ENCODE assay signal across 8 mouse cellular contexts in genomic region chr12:25093241-25093774, GRCm38 (mm10). TPM values are rescaled to one million over a fixed set of nuclear protein-coding genes. Genes with fewer than 3 reads are reported as not detected.
DNase-seq lines count a peak whose midpoint lies in the region; ATAC-seq and TF ChIP-seq lines count a peak whose summit lies in the region.

No protein-coding gene starts in this region.

- WGBS in stomach, postnatal 0 days = 26% methylated on average over 11 of the region's 11 CpGs

- peak overlapping the region; percentile 73 for H3K4me2 ChIP-seq in stomach, postnatal 0 days (replicated peaks; ENCODE audit: low read depth)

- H3K27ac ChIP-seq in embryonic fibroblast, embryonic 13.5 days (ENCODE audit: insufficient read depth, low read length) = no peak overlapping the region
- peak overlapping the region; percentile 40; the same call in 1 of the 2 replicates for H3K27ac ChIP-seq in stomach, postnatal 0 days (replicated peaks)

- ATAC-seq in stomach, postnatal 0 days (ENCODE audit: low FRiP score, low TSS enrichment) = no peak

- H3K36me3 ChIP-seq in stomach, postnatal 0 days (ENCODE audit: control insufficient read depth, insufficient read depth, low read length) = no peaks in the 10 kb centered on the region

- H3K9me3 ChIP-seq in stomach, postnatal 0 days (ENCODE audit: control insufficient read depth, low read length) = no peaks in the 10 kb centered on the region

- no peak for TF ChIP-seq EP300 in stomach, postnatal 0 days (optimal IDR thresholded peaks at IDR 0.05)

- peak; percentile 8 to 27 for DNase-seq in cerebellum, adult 18-20 months
- DNase-seq in cerebellum, postnatal 4 days (ENCODE audit: low spot score in 2 of 2) = no peak
- DNase-seq in CD4-positive helper T cell, adult 2 months (ENCODE audit: low read depth, low spot score) = peak; percentile 64
- peak; percentile 78 to 79 for DNase-seq in kidney, adult 8-10 months
- DNase-seq in lung, postnatal 36 days = peak; percentile 56
- DNase-seq in stomach, postnatal 0 days (ENCODE audit: low spot score) = no peak
- DNase-seq in Muller cell, postnatal 12 days (ENCODE audit: inconsistent ontology term) = no peak

- H3K27me3 ChIP-seq in stomach, postnatal 0 days (ENCODE audit: control insufficient read depth, insufficient read depth, low read length) = no peaks in the 10 kb centered on the region

- H3K4me1 ChIP-seq in embryonic fibroblast, embryonic 13.5 days (ENCODE audit: control insufficient read depth, insufficient read depth, low read length) = no peaks in the 10 kb centered on the region
- H3K4me1 ChIP-seq in stomach, postnatal 0 days (replicated peaks; ENCODE audit: control insufficient read depth, insufficient read depth) = peaks cover 9% of the 10 kb centered on the region; the same call in 1 of the 2 replicates

- no peak for TF ChIP-seq POLR2A in embryonic fibroblast, embryonic 13.5 days (IDR thresholded peaks at IDR 0.05; ENCODE audit: low read depth, low read length)

- TF ChIP-seq CTCF in embryonic fibroblast, embryonic 13.5 days (IDR thresholded peaks at IDR 0.05; ENCODE audit: borderline replicate concordance, insufficient read depth, low read length) = no peak
- no peak for TF ChIP-seq CTCF in stomach, postnatal 0 days (IDR thresholded peaks at IDR 0.05; ENCODE audit: low read depth)

- H3K4me3 ChIP-seq in embryonic fibroblast, embryonic 13.5 days (ENCODE audit: insufficient read depth, low read length) = peak overlapping the region; percentile 30; the same call in 1 of the 2 replicates
- peak overlapping the region; percentile 36 for H3K4me3 ChIP-seq in stomach, postnatal 0 days (ENCODE audit: low read depth, low read length)

- peak overlapping the region; percentile 38 for H3K9ac ChIP-seq in stomach, postnatal 0 days (ENCODE audit: low read length)

RNA-seq across cellular contexts. Expression of gene Id2, which starts 3.6 kb away (rescaled TPM):
- polyA plus RNA-seq in embryonic fibroblast, embryonic 13.5 days (2011; ENCODE audit: insufficient read length, low read depth, missing spikeins) = 40.5 and 73.0 TPM in 2 replicates
- polyA plus RNA-seq in stomach, postnatal 0 days (2015; fragmentation: Nextera tagmentation; extraction: Ambion mirVana) = 315 and 330 TPM in 2 replicates

Comparison
In these comparisons a context has a peak if more than half of its experiments do, and no peak if none do; other contexts are left out.
1. DNase-seq: peak in cerebellum, adult 18-20 months (2 of 2), CD4-positive helper T cell, adult 2 months (single experiment), kidney, adult 8-10 months (2 of 2) and lung, postnatal 36 days (single experiment); none in cerebellum, postnatal 4 days (0 of 2), stomach, postnatal 0 days (single experiment) and Muller cell, postnatal 12 days (single experiment).